In genomic region chr4:119977817-119978491, GRCm38 (mm10) we compare ENCODE assay signal across 23 mouse cellular contexts.
DNase-seq lines count a peak whose midpoint lies in the region; ATAC-seq and TF ChIP-seq lines count a peak whose summit lies in the region.
"Had no signal": no experiment of that assay in that cellular context is flagged by ENCODE, and none has a peak within 500 bp of the region (broad histone marks: within the 10 kb centered on the region; RNA-seq: fewer than 3 reads in every experiment).

No protein-coding gene starts in this region.

- no peak for TF ChIP-seq CTCF in midbrain, postnatal 0 days (IDR thresholded peaks at IDR 0.05)
- TF ChIP-seq CTCF in bone marrow macrophage, adult 2 months (IDR thresholded peaks at IDR 0.05; ENCODE audit: low read depth, low read length), result no peak
- TF ChIP-seq CTCF in small intestine, adult 2 months (IDR thresholded peaks at IDR 0.05; ENCODE audit: extremely low read depth, insufficient read length, insufficient replicate concordance, low read depth, low read length), result no peak

- no peaks in the 10 kb centered on the region for H3K9me3 ChIP-seq in midbrain, postnatal 0 days (ENCODE audit: low read length)
- no peaks in the 10 kb centered on the region for H3K9me3 ChIP-seq in midbrain, embryonic 13.5 days
- no peaks in the 10 kb centered on the region for H3K9me3 ChIP-seq in kidney, embryonic 16.5 days (ENCODE audit: low read length)
- H3K9me3 ChIP-seq: embryonic facial prominence, embryonic 10.5 days; midbrain, embryonic 12.5 days; stomach, embryonic 15.5 days had no signal

- H3K4me3 ChIP-seq in midbrain, postnatal 0 days (ENCODE audit: low read depth, low read length), result no peak overlapping the region
- no peak overlapping the region for H3K4me3 ChIP-seq in midbrain, embryonic 13.5 days (replicated peaks)
- H3K4me3 ChIP-seq in bone marrow macrophage, adult 2 months (ENCODE audit: insufficient read depth, low read length), result no peak overlapping the region
- H3K4me3 ChIP-seq in macrophage (ENCODE audit: inconsistent target), result no peak overlapping the region
- H3K4me3 ChIP-seq in small intestine, adult 2 months (ENCODE audit: low read depth, low read length), result no peak overlapping the region
- no peak overlapping the region for H3K4me3 ChIP-seq in kidney, embryonic 16.5 days (ENCODE audit: low read length)
- H3K4me3 ChIP-seq: embryonic facial prominence, embryonic 10.5 days; heart, adult 2 months; midbrain, embryonic 12.5 days; stomach, embryonic 15.5 days had no signal

- H3K4me1 ChIP-seq in midbrain, postnatal 0 days (ENCODE audit: insufficient read depth, low read length), result no peaks in the 10 kb centered on the region; the same call in 1 of the 2 replicates
- H3K4me1 ChIP-seq in midbrain, embryonic 13.5 days (replicated peaks), result peaks cover 18% of the 10 kb centered on the region
- peaks cover 40% of the 10 kb centered on the region for H3K4me1 ChIP-seq in bone marrow macrophage, adult 2 months (ENCODE audit: control insufficient read depth, insufficient read depth, low read length)
- H3K4me1 ChIP-seq in small intestine, adult 2 months (ENCODE audit: control insufficient read depth, insufficient read depth, insufficient read length, low read length), result no peaks in the 10 kb centered on the region
- H3K4me1 ChIP-seq in kidney, embryonic 16.5 days (ENCODE audit: insufficient read depth, low read length), result peaks cover 3% of the 10 kb centered on the region
- H3K4me1 ChIP-seq: stomach, embryonic 15.5 days had no signal

- ATAC-seq in midbrain, postnatal 0 days (ENCODE audit: low FRiP score), result 0 out of 2 replicates have a peak, but pooled peaks have one; percentile 25
- ATAC-seq in midbrain, embryonic 13.5 days, result no peak
- ATAC-seq in kidney, embryonic 16.5 days (ENCODE audit: low FRiP score, low TSS enrichment), result no peak
- ATAC-seq: CD4-positive, CD25-positive, alpha-beta regulatory T cell, adult 4 months had no signal

- no peak overlapping the region for H3K4me2 ChIP-seq in midbrain, postnatal 0 days (ENCODE audit: low read depth, low read length, poor library complexity, severe bottlenecking)
- no peak overlapping the region for H3K4me2 ChIP-seq in midbrain, embryonic 13.5 days (replicated peaks)
- no peak overlapping the region for H3K4me2 ChIP-seq in kidney, embryonic 16.5 days (replicated peaks; ENCODE audit: low read depth, low read length)
- H3K4me2 ChIP-seq: midbrain, embryonic 12.5 days; stomach, embryonic 15.5 days had no signal

- no peaks in the 10 kb centered on the region for H3K36me3 ChIP-seq in midbrain, postnatal 0 days (ENCODE audit: insufficient read depth, low read length)
- no peaks in the 10 kb centered on the region for H3K36me3 ChIP-seq in midbrain, embryonic 13.5 days
- no peaks in the 10 kb centered on the region for H3K36me3 ChIP-seq in macrophage (ENCODE audit: inconsistent target)
- no peaks in the 10 kb centered on the region for H3K36me3 ChIP-seq in small intestine, adult 2 months (ENCODE audit: control insufficient read depth, insufficient read depth, low read length)
- no peaks in the 10 kb centered on the region for H3K36me3 ChIP-seq in kidney, embryonic 16.5 days (ENCODE audit: insufficient read depth, low read length)
- H3K36me3 ChIP-seq: embryonic facial prominence, embryonic 10.5 days; G1E; midbrain, embryonic 12.5 days; stomach, embryonic 15.5 days had no signal

- no peak for DNase-seq in midbrain, postnatal 0 days (ENCODE audit: low spot score)
- no peak for DNase-seq in kidney, postnatal 14 days
- DNase-seq in layer of hippocampus, adult 8-10 months (ENCODE audit: low spot score in 2 of 2), result no peak
- DNase-seq: adrenal gland, postnatal 14 days; cerebellum, adult 18-20 months; heart, adult 2 months; heart, postnatal 4 days; kidney, adult 11 months; kidney, postnatal 25 days; layer of hippocampus, adult 9-11 months; lung, adult 18-20 months; lung, postnatal 14 days; thymus, adult 2 months had no signal

- H3K79me2 ChIP-seq in macrophage (ENCODE audit: inconsistent target), result no peaks in the 10 kb centered on the region

- H3K9ac ChIP-seq in midbrain, postnatal 0 days (replicated peaks; ENCODE audit: low read length, poor library complexity, severe bottlenecking), result no peak overlapping the region
- H3K9ac ChIP-seq in midbrain, embryonic 13.5 days (replicated peaks), result no peak overlapping the region
- no peak overlapping the region for H3K9ac ChIP-seq in kidney, embryonic 16.5 days (replicated peaks; ENCODE audit: low read length)
- H3K9ac ChIP-seq: midbrain, embryonic 12.5 days; stomach, embryonic 15.5 days had no signal

- no peaks in the 10 kb centered on the region for H3K27me3 ChIP-seq in midbrain, postnatal 0 days (ENCODE audit: insufficient read depth, low read length)
- H3K27me3 ChIP-seq in midbrain, embryonic 13.5 days, result no peaks in the 10 kb centered on the region
- H3K27me3 ChIP-seq in small intestine, adult 2 months (ENCODE audit: control insufficient read depth, insufficient read depth, low read length), result no peaks in the 10 kb centered on the region
- no peaks in the 10 kb centered on the region for H3K27me3 ChIP-seq in kidney, embryonic 16.5 days (ENCODE audit: insufficient read depth, low read length)
- H3K27me3 ChIP-seq: midbrain, embryonic 12.5 days; stomach, embryonic 15.5 days had no signal

- no peak for TF ChIP-seq POLR2A in bone marrow macrophage, adult 2 months (IDR thresholded peaks at IDR 0.05; ENCODE audit: borderline replicate concordance, low read depth, low read length)
- TF ChIP-seq POLR2A in small intestine, adult 2 months (IDR thresholded peaks at IDR 0.05; ENCODE audit: low read depth, low read length), result no peak

- H3K27ac ChIP-seq in midbrain, postnatal 0 days (ENCODE audit: low read depth, low read length), result no peak overlapping the region
- no peak overlapping the region for H3K27ac ChIP-seq in midbrain, embryonic 13.5 days
- H3K27ac ChIP-seq in bone marrow macrophage, adult 2 months (ENCODE audit: insufficient read depth, low read depth, low read length), result peak overlapping the region; percentile 83
- peak overlapping the region; percentile 43 for H3K27ac ChIP-seq in macrophage
- H3K27ac ChIP-seq in small intestine, adult 2 months (ENCODE audit: insufficient read depth, low read depth, low read length), result 0 out of 2 replicates have a peak overlapping the region, but pooled peaks have one; percentile 9
- H3K27ac ChIP-seq in kidney, embryonic 16.5 days (ENCODE audit: low read length), result no peak overlapping the region
- H3K27ac ChIP-seq: heart, adult 2 months; midbrain, embryonic 12.5 days; stomach, embryonic 15.5 days had no signal

- 87% methylated on average over 7 of the region's 7 CpGs for WGBS in midbrain, postnatal 0 days
- WGBS in midbrain, embryonic 13.5 days, result 82% methylated on average over 7 of the region's 7 CpGs
- 11% methylated on average over 7 of the region's 7 CpGs for WGBS in macrophage (ENCODE audit: missing documents)
- 62% methylated on average over 7 of the region's 7 CpGs for WGBS in small intestine, adult 2 months
- WGBS in kidney, embryonic 16.5 days, result 59% methylated on average over 7 of the region's 7 CpGs

Comparison
In these comparisons a context has a peak if more than half of its experiments do, and no peak if none do; other contexts are left out.
1. H3K27ac ChIP-seq: peak in bone marrow macrophage, adult 2 months (single experiment), macrophage (single experiment) and small intestine, adult 2 months (single experiment); none in midbrain, postnatal 0 days (single experiment), midbrain, embryonic 13.5 days (single experiment) and kidney, embryonic 16.5 days (single experiment).